In the genomic region with DNA sequence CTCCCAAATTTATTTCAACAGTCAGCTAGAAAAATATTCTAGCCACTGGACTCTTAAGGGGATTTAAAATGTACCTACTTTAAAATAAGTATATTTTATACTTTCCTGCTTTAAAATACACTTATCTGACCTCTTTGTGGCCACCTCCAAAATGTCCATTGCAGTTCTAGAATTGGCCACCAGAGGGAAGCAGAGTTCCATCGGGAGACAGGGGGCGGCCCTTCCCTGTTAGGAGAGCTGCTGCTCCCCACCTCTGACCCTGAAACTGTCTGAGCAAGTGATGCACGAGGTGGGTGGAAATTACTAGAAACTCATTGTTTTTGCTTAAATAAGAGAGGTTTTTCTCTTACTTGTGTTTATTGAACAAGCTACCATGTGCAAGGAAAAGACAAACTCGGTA, we compare ENCODE assay signal across 7 mouse cellular contexts. TPM values are rescaled to one million over a fixed set of nuclear protein-coding genes. Genes with fewer than 3 reads are reported as not detected.
DNase-seq lines count a peak whose midpoint lies in the region; ATAC-seq and TF ChIP-seq lines count a peak whose summit lies in the region.

No protein-coding gene starts in this region.

- TF ChIP-seq POLR2A in spleen, adult 2 months (IDR thresholded peaks at IDR 0.05; ENCODE audit: low read depth, low read length), result no peak

- TF ChIP-seq CTCF in kidney, postnatal 0 days (IDR thresholded peaks at IDR 0.05; ENCODE audit: low read depth), result peak; percentile 97
- TF ChIP-seq CTCF in spleen, adult 2 months (IDR thresholded peaks at IDR 0.05; ENCODE audit: extremely low read depth, insufficient read depth, insufficient read length, insufficient replicate concordance), result peak; percentile 87; the same call in 1 of the 2 replicates

- H3K27ac ChIP-seq in kidney, postnatal 0 days, result no peak overlapping the region
- H3K27ac ChIP-seq in spleen, adult 2 months (ENCODE audit: insufficient read depth, low read length), result no peak overlapping the region

- H3K4me1 ChIP-seq in kidney, postnatal 0 days (replicated peaks; ENCODE audit: insufficient read depth, low read length), result no peaks in the 10 kb centered on the region
- no peaks in the 10 kb centered on the region for H3K4me1 ChIP-seq in spleen, adult 2 months (ENCODE audit: control insufficient read depth, insufficient read depth, insufficient read length)

- DNase-seq in right cerebral cortex, adult 18-20 months, result peak; percentile 48
- no peak for DNase-seq in right cerebral cortex, postnatal 36 days (ENCODE audit: low spot score in 2 of 2)
- DNase-seq in adrenal gland, postnatal 10 days, result peak; percentile 88
- DNase-seq in embryo, embryonic 11.5 days (ENCODE audit: low read depth, low spot score), result peak; percentile 44
- DNase-seq in kidney, postnatal 0 days (ENCODE audit: low spot score), result peak; percentile 68
- DNase-seq in lung, postnatal 14 days, result peak; percentile 84
- peak; percentile 45 to 67 for DNase-seq in spleen, adult 2 months (ENCODE audit: low read depth in 1 of 2, low spot score in 2 of 2)

- no peak for ATAC-seq in kidney, postnatal 0 days (replicated peaks; ENCODE audit: low FRiP score, low read depth)

- no peaks in the 10 kb centered on the region for H3K27me3 ChIP-seq in kidney, postnatal 0 days (ENCODE audit: insufficient read depth, low read length)
- H3K27me3 ChIP-seq in spleen, adult 2 months (ENCODE audit: control insufficient read depth, insufficient read depth, low read length), result no peaks in the 10 kb centered on the region

- no peaks in the 10 kb centered on the region for H3K9me3 ChIP-seq in kidney, postnatal 0 days (replicated peaks; ENCODE audit: low read length)

- no peaks in the 10 kb centered on the region for H3K36me3 ChIP-seq in kidney, postnatal 0 days (ENCODE audit: insufficient read depth, low read length)
- H3K36me3 ChIP-seq in spleen, adult 2 months (ENCODE audit: control insufficient read depth, insufficient read depth, low read length), result no peaks in the 10 kb centered on the region

- WGBS in kidney, postnatal 0 days, result 24% methylated on average over 4 of the region's 4 CpGs
- 24% methylated on average over 4 of the region's 4 CpGs for WGBS in spleen, adult 2 months

- no peak overlapping the region for H3K9ac ChIP-seq in kidney, postnatal 0 days (ENCODE audit: low read depth, low read length)

- H3K4me3 ChIP-seq in kidney, postnatal 0 days (replicated peaks; ENCODE audit: low read depth, low read length), result no peak overlapping the region
- H3K4me3 ChIP-seq in spleen, adult 2 months (ENCODE audit: extremely low read depth, insufficient read depth, insufficient read length), result no peak overlapping the region

- H3K4me2 ChIP-seq in kidney, postnatal 0 days (ENCODE audit: low read length), result no peak overlapping the region

RNA-seq across cellular contexts. Expression of a gene that starts 36.6 kb away (rescaled TPM):
- total RNA-seq in adrenal gland, postnatal 10 days (2021), result 10 to 100 TPM; 37.8 to 39.8 TPM
- 3.1 and 3.4 TPM in 2 replicates for polyA plus RNA-seq in kidney, postnatal 0 days (2015; fragmentation: Nextera tagmentation; extraction: Ambion mirVana)
- polyA plus RNA-seq in spleen, adult 2 months (2012; rRNA removed), result 1.3 and 2.1 TPM in 2 replicates

Comparison
In these comparisons a context has a peak if more than half of its experiments do, and no peak if none do; other contexts are left out.
1. DNase-seq: peak in right cerebral cortex, adult 18-20 months (single experiment), adrenal gland, postnatal 10 days (single experiment), embryo, embryonic 11.5 days (single experiment), kidney, postnatal 0 days (single experiment), lung, postnatal 14 days (single experiment) and spleen, adult 2 months (2 of 2); none in right cerebral cortex, postnatal 36 days (0 of 2).